Mouse (Mus musculus) kidney, embryonic 14.5 days (tissue): ENCODE measurements around the gene Gprc5c. TPM values are rescaled to one million over a fixed set of nuclear protein-coding genes. Genes with fewer than 3 reads are reported as not detected.

ENCODE experiments used
- ATAC-seq: fragments of 200-750 bp; cut with Nextera tagmentation; 2 replicates; pipeline ENCODE4 v1.8.0; 2017; ENCODE audit warnings: moderate number of reproducible peaks, mild to moderate bottlenecking, moderate TSS enrichment, moderate library complexity; ENCODE audit not compliant: low FRiP score, low TSS enrichment
- H3K27ac ChIP-seq: fragments of 300-500 bp; sonication (generic); 2 replicates; pipeline ENCODE4 v1.5.1; 2014; ENCODE audit warnings: low read depth, mild to moderate bottlenecking, low read length, moderate library complexity, mixed read lengths
- H3K27me3 ChIP-seq: fragments of 300-500 bp; sonication (generic); 2 replicates; pipeline ENCODE4 v1.6.1; 2014; ENCODE audit warnings: mild to moderate bottlenecking, low read length; ENCODE audit not compliant: control insufficient read depth, insufficient read depth
- H3K36me3 ChIP-seq: fragments of 300-500 bp; sonication (generic); 2 replicates; pipeline ENCODE4 v1.6.1; 2014; ENCODE audit warnings: low read length, mixed read lengths; ENCODE audit not compliant: control insufficient read depth, insufficient read depth
- H3K4me1 ChIP-seq: fragments of 300-500 bp; sonication (generic); 2 replicates; pipeline ENCODE4 v1.6.1; 2014; ENCODE audit warnings: low read length, mixed read lengths; ENCODE audit not compliant: control insufficient read depth, insufficient read depth
- H3K4me2 ChIP-seq: fragments of 300-500 bp; sonication (generic); replicated peaks from 2 replicates; pipeline ENCODE4 v1.6.1; 2014; ENCODE audit warnings: low read depth, mild to moderate bottlenecking, low read length
- H3K4me3 ChIP-seq: fragments of 300-500 bp; sonication (generic); 2 replicates; pipeline ENCODE4 v1.5.1; 2014; ENCODE audit warnings: mild to moderate bottlenecking, low read length
- H3K9ac ChIP-seq: fragments of 300-500 bp; sonication (generic); 2 replicates; pipeline ENCODE4 v1.6.1; 2014; ENCODE audit warnings: low read depth, mild to moderate bottlenecking, low read length, moderate library complexity
- H3K9me3 ChIP-seq: fragments of 300-500 bp; sonication (generic); 2 replicates; pipeline ENCODE4 v1.6.1; 2016; ENCODE audit warnings: low read length; ENCODE audit not compliant: control insufficient read depth
- WGBS: fragments of 180-500 bp; shearing (Covaris S2); extraction: QIAGEN DNeasy Blood & Tissue Kit; methylation state at CpG from one replicate; pipeline ENCODE4 v1.1.7; 2014; 5-methylcytosine and 5-hydroxymethylcytosine counted together
- polyA plus RNA-seq: library from polyadenylated mRNA; unstranded; fragments of >200 nt; fragmentation: Nextera tagmentation; extraction: Ambion mirVana; gene quantifications from 2 replicates; pipeline ENCODE4 v1.2.1, GENCODE M21; 2014

Gene Gprc5c
- 49.9 and 105 TPM in 2 replicates for polyA plus RNA-seq

- Histone ChIP-seq H3K36me3 (no peaks in the 10 kb centered on the region), H3K4me3 (peak within 1 kb of the TSS; percentile 79), H3K27ac (peak within 1 kb of the TSS; percentile 94), H3K9me3 (no peaks in the 10 kb centered on the region), H3K27me3 (no peaks in the 10 kb centered on the region), H3K9ac (peak within 1 kb of the TSS; percentile 95), H3K4me1 (peaks cover 47% of the 10 kb centered on the region), H3K4me2 (peak within 1 kb of the TSS; percentile 92)
- under 1% methylated on average over 38 of the region's 43 CpGs for WGBS
- peak; percentile 72 for ATAC-seq
These were observed at the start of gene Gprc5c for GRCm38 (mm10) chr11:114850452-114851268. Gene Gprc5c, plus strand, starts transcription at chr11:114851152.

GRCm38 (mm10) chr11:114801906-114802305 is 49.0 kb upstream of the Gprc5c start:
- no peak overlapping the region for H3K4me3 ChIP-seq
- H3K9me3 ChIP-seq = no peaks in the 10 kb centered on the region
- 96% methylated on average over 1 of the region's 1 CpGs for WGBS
- ATAC-seq = no peak
- no peak overlapping the region for H3K9ac ChIP-seq
- no peaks in the 10 kb centered on the region for H3K27me3 ChIP-seq
- no peaks in the 10 kb centered on the region for H3K36me3 ChIP-seq
- peaks cover 8% of the 10 kb centered on the region; the same call in 1 of the 2 replicates for H3K4me1 ChIP-seq
- H3K4me2 ChIP-seq = no peak overlapping the region
- H3K27ac ChIP-seq = no peak overlapping the region

GRCm38 (mm10) chr11:114802540-114803267 is 48.2 kb upstream of the Gprc5c start:
- no peak for ATAC-seq
- Histone ChIP-seq H3K4me2 (no peak overlapping the region), H3K27ac (no peak overlapping the region; the same call in 1 of the 2 replicates), H3K9ac (no peak overlapping the region; the same call in 1 of the 2 replicates), H3K4me3 (no peak overlapping the region), H3K27me3 (no peaks in the 10 kb centered on the region), H3K4me1 (peaks cover 12% of the 10 kb centered on the region), H3K36me3 (no peaks in the 10 kb centered on the region), H3K9me3 (no peaks in the 10 kb centered on the region)
- WGBS = 58% methylated on average over 15 of the region's 15 CpGs

GRCm38 (mm10) chr11:114803990-114804389 is 47.0 kb upstream of the Gprc5c start:
- Histone ChIP-seq H3K27ac (no peak overlapping the region), H3K4me1 (peaks cover 16% of the 10 kb centered on the region), H3K4me3 (no peak overlapping the region), H3K9ac (no peak overlapping the region), H3K9me3 (no peaks in the 10 kb centered on the region), H3K36me3 (no peaks in the 10 kb centered on the region), H3K4me2 (no peak overlapping the region), H3K27me3 (no peaks in the 10 kb centered on the region)
- ATAC-seq = no peak
- 69% methylated on average over 8 of the region's 8 CpGs for WGBS

GRCm38 (mm10) chr11:114807025-114807424 is 43.9 kb upstream of the Gprc5c start:
- 61% methylated on average over 2 of the region's 2 CpGs for WGBS
- H3K36me3 ChIP-seq = no peaks in the 10 kb centered on the region
- H3K4me1 ChIP-seq = peaks cover 16% of the 10 kb centered on the region
- no peak overlapping the region for H3K4me3 ChIP-seq
- H3K4me2 ChIP-seq = no peak overlapping the region
- no peak for ATAC-seq
- no peaks in the 10 kb centered on the region for H3K9me3 ChIP-seq
- no peaks in the 10 kb centered on the region for H3K27me3 ChIP-seq
- no peak overlapping the region for H3K27ac ChIP-seq
- no peak overlapping the region for H3K9ac ChIP-seq

- Histone ChIP-seq H3K4me1 (peaks cover 13% of the 10 kb centered on the region), H3K27ac (no peak overlapping the region; the same call in 1 of the 2 replicates), H3K4me3 (no peak overlapping the region), H3K36me3 (no peaks in the 10 kb centered on the region), H3K27me3 (no peaks in the 10 kb centered on the region), H3K9ac (no peak overlapping the region), H3K9me3 (no peaks in the 10 kb centered on the region), H3K4me2 (no peak overlapping the region)
- WGBS = 35% methylated on average over 13 of the region's 14 CpGs
- no peak for ATAC-seq
These were observed 43.1 kb upstream of the Gprc5c start for GRCm38 (mm10) chr11:114807686-114808427.

- no peak overlapping the region for H3K27ac ChIP-seq
- no peaks in the 10 kb centered on the region for H3K9me3 ChIP-seq
- no peaks in the 10 kb centered on the region for H3K27me3 ChIP-seq
- H3K4me1 ChIP-seq = peaks cover 8% of the 10 kb centered on the region
- no peak overlapping the region for H3K9ac ChIP-seq
- H3K36me3 ChIP-seq = no peaks in the 10 kb centered on the region
- H3K4me3 ChIP-seq = no peak overlapping the region
- WGBS = 76% methylated on average over 1 of the region's 1 CpGs
- ATAC-seq = no peak
- H3K4me2 ChIP-seq = no peak overlapping the region
These were observed 41.6 kb upstream of the Gprc5c start for GRCm38 (mm10) chr11:114809371-114809770.

- WGBS = 11% methylated on average over 4 of the region's 4 CpGs
- H3K4me1 ChIP-seq = peaks cover 8% of the 10 kb centered on the region
- H3K9me3 ChIP-seq = no peaks in the 10 kb centered on the region
- no peak overlapping the region for H3K9ac ChIP-seq
- no peak overlapping the region for H3K27ac ChIP-seq
- no peaks in the 10 kb centered on the region for H3K27me3 ChIP-seq
- H3K4me2 ChIP-seq = no peak overlapping the region
- H3K36me3 ChIP-seq = no peaks in the 10 kb centered on the region
- no peak for ATAC-seq
- H3K4me3 ChIP-seq = no peak overlapping the region
These were observed 40.6 kb upstream of the Gprc5c start for GRCm38 (mm10) chr11:114810344-114810743.
